Mouse (Mus musculus): Measurements from ENCODE around the gene Pstpip1.

DNA sequence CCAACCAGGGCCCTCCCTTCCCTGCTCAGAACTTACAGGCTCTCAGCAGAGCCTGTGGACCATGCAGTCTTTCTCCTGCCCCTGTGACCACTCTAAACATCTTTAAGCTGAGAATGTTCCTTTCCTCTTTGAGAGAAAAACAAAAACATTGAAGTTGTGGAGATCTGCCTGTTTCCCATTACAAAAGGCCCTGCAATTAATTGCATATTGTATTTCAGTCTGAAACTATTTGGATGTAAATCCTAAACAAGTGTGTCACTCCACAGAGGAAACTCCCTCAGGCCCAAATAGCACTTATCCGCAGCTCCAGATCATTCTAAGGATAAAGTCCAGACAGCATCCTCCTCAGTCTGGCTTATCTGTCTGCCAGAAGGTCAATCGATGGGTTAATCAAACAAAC, 16.9 kb upstream of the Pstpip1 start:
- TF ChIP-seq CTCF (IDR thresholded peaks at IDR 0.05; ENCODE audit: borderline replicate concordance, extremely low read depth, insufficient read depth, insufficient read length) (no peak), POLR2A (IDR thresholded peaks at IDR 0.05; ENCODE audit: borderline replicate concordance, extremely low read depth, insufficient read depth, insufficient read length, poor library complexity, severe bottlenecking) (no peak)

All from brain, embryonic 14.5 days (tissue).